Mouse (Mus musculus): ENCODE data around the gene Olfr130. TPM values are rescaled to one million over a fixed set of nuclear protein-coding genes. Genes with fewer than 3 reads are reported as not detected.

Gene Olfr130
- polyA plus RNA-seq (2015; fragmentation: Nextera tagmentation; extraction: Ambion mirVana): not detected in 2 replicates

GRCm38 (mm10) chr17:38063621-38064020 lies at the start of gene Olfr130:
Gene Olfr130, plus strand, starts transcription at chr17:38063921.
- H3K9me3 ChIP-seq: no peaks in the 10 kb centered on the region; the same call in 1 of the 2 replicates
- 88% methylated on average over 1 of the region's 1 CpGs for WGBS
- H3K4me3 ChIP-seq: no peak within 1 kb of the TSS
- no peak within 1 kb of the TSS for H3K4me2 ChIP-seq
- no peak for ATAC-seq (ENCODE audit: borderline replicate concordance, extremely low read depth, low FRiP score, low TSS enrichment)
- no peak within 1 kb of the TSS for H3K27ac ChIP-seq
- H3K4me1 ChIP-seq: no peaks in the 10 kb centered on the region
- no peak within 1 kb of the TSS for H3K9ac ChIP-seq
- H3K36me3 ChIP-seq: no peaks in the 10 kb centered on the region
- no peaks in the 10 kb centered on the region for H3K27me3 ChIP-seq

- no peak for ATAC-seq (ENCODE audit: borderline replicate concordance, extremely low read depth, low FRiP score, low TSS enrichment)
- 73% methylated on average over 2 of the region's 2 CpGs for WGBS
- H3K4me1 ChIP-seq: no peaks in the 10 kb centered on the region
Observed at GRCm38 (mm10) chr17:38016341-38016740, 47.4 kb upstream of the Olfr130 start.

GRCm38 (mm10) chr17:38026297-38026696 lies 37.4 kb upstream of the Olfr130 start:
- WGBS: 32% methylated on average over 5 of the region's 5 CpGs

More at GRCm38 (mm10) chr17:38016341-38016740, 47.4 kb upstream of the Olfr130 start:
- Histone ChIP-seq H3K9me3 (no peaks in the 10 kb centered on the region), H3K9ac (no peak overlapping the region), H3K4me2 (no peak overlapping the region), H3K27ac (no peak overlapping the region), H3K27me3 (no peaks in the 10 kb centered on the region), H3K36me3 (no peaks in the 10 kb centered on the region), H3K4me3 (no peak overlapping the region)

GRCm38 (mm10) chr17:38059979-38060378 lies 3.7 kb upstream of the Olfr130 start, which contains the start of gene Olfr129:
Gene Olfr129, minus strand, starts transcription at chr17:38060079.
- Histone ChIP-seq H3K27me3 (no peaks in the 10 kb centered on the region), H3K27ac (no peak within 1 kb of the TSS), H3K36me3 (no peaks in the 10 kb centered on the region), H3K4me3 (no peak within 1 kb of the TSS), H3K9me3 (no peaks in the 10 kb centered on the region), H3K4me2 (no peak within 1 kb of the TSS), H3K4me1 (no peaks in the 10 kb centered on the region), H3K9ac (no peak within 1 kb of the TSS)
- no peak for ATAC-seq (ENCODE audit: borderline replicate concordance, extremely low read depth, low FRiP score, low TSS enrichment)
- 53% methylated on average over 1 of the region's 1 CpGs for WGBS

More at GRCm38 (mm10) chr17:38026297-38026696, 37.4 kb upstream of the Olfr130 start:
- no peak for ATAC-seq (ENCODE audit: borderline replicate concordance, extremely low read depth, low FRiP score, low TSS enrichment)
- Histone ChIP-seq H3K27me3 (no peaks in the 10 kb centered on the region), H3K4me2 (no peak overlapping the region), H3K4me3 (no peak overlapping the region), H3K4me1 (no peaks in the 10 kb centered on the region), H3K36me3 (no peaks in the 10 kb centered on the region), H3K27ac (no peak overlapping the region), H3K9ac (no peak overlapping the region), H3K9me3 (no peaks in the 10 kb centered on the region)

- WGBS: 84% methylated on average over 4 of the region's 4 CpGs
- H3K36me3 ChIP-seq: no peaks in the 10 kb centered on the region
- H3K27ac ChIP-seq: no peak overlapping the region
- H3K4me1 ChIP-seq: no peaks in the 10 kb centered on the region
- ATAC-seq (ENCODE audit: borderline replicate concordance, extremely low read depth, low FRiP score, low TSS enrichment): no peak
- no peak overlapping the region for H3K4me3 ChIP-seq
- H3K4me2 ChIP-seq: no peak overlapping the region
- no peaks in the 10 kb centered on the region for H3K9me3 ChIP-seq
- no peak overlapping the region for H3K9ac ChIP-seq
- H3K27me3 ChIP-seq: no peaks in the 10 kb centered on the region
Observed at GRCm38 (mm10) chr17:38082364-38082763, 18.6 kb downstream of the Olfr130 start.

GRCm38 (mm10) chr17:38088593-38088992 lies 24.9 kb downstream of the Olfr130 start, which contains the start of gene Olfr131:
Gene Olfr131, minus strand, starts transcription at chr17:38088693.
- Histone ChIP-seq H3K4me3 (no peak within 1 kb of the TSS), H3K27me3 (no peaks in the 10 kb centered on the region), H3K4me1 (no peaks in the 10 kb centered on the region), H3K4me2 (no peak within 1 kb of the TSS), H3K9me3 (no peaks in the 10 kb centered on the region), H3K36me3 (no peaks in the 10 kb centered on the region), H3K27ac (no peak within 1 kb of the TSS), H3K9ac (no peak within 1 kb of the TSS)
- no peak for ATAC-seq (ENCODE audit: borderline replicate concordance, extremely low read depth, low FRiP score, low TSS enrichment)

Other genes starting within 250 kb of the Olfr130 start
- not detected in 2 replicates for gene Olfr125, start 231.0 kb upstream of the Olfr130 start, polyA plus RNA-seq (2015; fragmentation: Nextera tagmentation; extraction: Ambion mirVana)
- not detected in 2 replicates for gene Olfr126, start 216.4 kb upstream of the Olfr130 start, polyA plus RNA-seq (2015; fragmentation: Nextera tagmentation; extraction: Ambion mirVana)
- not detected in 2 replicates for gene Olfr127, start 163.5 kb upstream of the Olfr130 start, polyA plus RNA-seq (2015; fragmentation: Nextera tagmentation; extraction: Ambion mirVana)
- gene Olfr128, start 143.4 kb upstream of the Olfr130 start, polyA plus RNA-seq (2015; fragmentation: Nextera tagmentation; extraction: Ambion mirVana): not detected in 2 replicates
- gene Olfr761, start 110.8 kb upstream of the Olfr130 start, polyA plus RNA-seq (2015; fragmentation: Nextera tagmentation; extraction: Ambion mirVana): not detected in 2 replicates
- gene Olfr129, start 3.8 kb upstream of the Olfr130 start, polyA plus RNA-seq (2015; fragmentation: Nextera tagmentation; extraction: Ambion mirVana): not detected in 2 replicates
- gene Olfr131, start 24.8 kb downstream of the Olfr130 start, polyA plus RNA-seq (2015; fragmentation: Nextera tagmentation; extraction: Ambion mirVana): not detected in 2 replicates
- not detected in 2 replicates for gene Olfr132, start 70.6 kb downstream of the Olfr130 start, polyA plus RNA-seq (2015; fragmentation: Nextera tagmentation; extraction: Ambion mirVana)
- gene Olfr133, start 81.4 kb downstream of the Olfr130 start, polyA plus RNA-seq (2015; fragmentation: Nextera tagmentation; extraction: Ambion mirVana): not detected in 2 replicates
- gene Olfr134, start 107.5 kb downstream of the Olfr130 start, polyA plus RNA-seq (2015; fragmentation: Nextera tagmentation; extraction: Ambion mirVana): not detected in 2 replicates
- gene Olfr135, start 140.4 kb downstream of the Olfr130 start, polyA plus RNA-seq (2015; fragmentation: Nextera tagmentation; extraction: Ambion mirVana): not detected in 2 replicates
- gene Olfr138, start 197.1 kb downstream of the Olfr130 start, polyA plus RNA-seq (2015; fragmentation: Nextera tagmentation; extraction: Ambion mirVana): not detected in 2 replicates
- not detected in 2 replicates for gene Olfr137, start 243.6 kb downstream of the Olfr130 start, polyA plus RNA-seq (2015; fragmentation: Nextera tagmentation; extraction: Ambion mirVana)

Data from lung, embryonic 15.5 days (tissue).